Mouse (Mus musculus) embryonic facial prominence, embryonic 13.5 days (tissue): ENCODE results near the gene D430041D05Rik. TPM values are rescaled to one million over a fixed set of nuclear protein-coding genes. Genes with fewer than 3 reads are reported as not detected.

Source experiments
- ATAC-seq: fragments of 200-750 bp; cut with Nextera tagmentation; 2 replicates; pipeline ENCODE4 v1.8.0; 2017; ENCODE audit warnings: low read depth; ENCODE audit not compliant: insufficient number of reproducible peaks, insufficient read depth, low FRiP score, low TSS enrichment
- H3K27ac ChIP-seq: fragments of 300-500 bp; sonication (generic); 2 replicates; pipeline ENCODE4 v1.5.1; 2015; ENCODE audit warnings: moderate library complexity, mild to moderate bottlenecking, inconsistent platforms
- H3K27me3 ChIP-seq: fragments of 300-500 bp; sonication (generic); 2 replicates; pipeline ENCODE4 v1.6.1; 2015; ENCODE audit warnings: mild to moderate bottlenecking, inconsistent platforms
- H3K36me3 ChIP-seq: fragments of 300-500 bp; sonication (generic); 2 replicates; pipeline ENCODE4 v1.6.1; 2015; ENCODE audit warnings: mild to moderate bottlenecking, inconsistent platforms
- H3K4me1 ChIP-seq: fragments of 300-500 bp; sonication (generic); 2 replicates; pipeline ENCODE4 v1.6.1; 2015; ENCODE audit warnings: inconsistent platforms
- H3K4me2 ChIP-seq: fragments of 300-500 bp; sonication (generic); 2 replicates; pipeline ENCODE4 v1.6.1; 2015; ENCODE audit warnings: moderate library complexity, mild to moderate bottlenecking, inconsistent platforms
- H3K4me3 ChIP-seq: fragments of 300-500 bp; sonication (generic); 2 replicates; pipeline ENCODE4 v1.5.1; 2015; ENCODE audit warnings: mild to moderate bottlenecking, inconsistent platforms
- H3K9ac ChIP-seq: fragments of 300-500 bp; sonication (generic); 2 replicates; pipeline ENCODE4 v1.6.1; 2015; ENCODE audit warnings: mild to moderate bottlenecking, inconsistent platforms
- H3K9me3 ChIP-seq: fragments of 300-500 bp; sonication (generic); 2 replicates; pipeline ENCODE4 v1.6.1; 2016; ENCODE audit warnings: inconsistent platforms
- WGBS: fragments of 180-500 bp; shearing (Covaris S2); methylation state at CpG from one replicate; pipeline ENCODE4 v1.1.7; 2015; ENCODE audit warnings: mixed read lengths; 5-methylcytosine and 5-hydroxymethylcytosine counted together
- polyA plus RNA-seq: library from polyadenylated mRNA; unstranded; fragments of >200 nt; fragmentation: Nextera tagmentation; extraction: Ambion mirVana; gene quantifications from 2 replicates; pipeline ENCODE4 v1.2.1, GENCODE M21; 2015

The D430041D05Rik gene
- polyA plus RNA-seq, 1 experiment from 2014 or later: 0.80 TPM

GRCm38 (mm10) chr2:104135920-104136319 lies 274.9 kb downstream of the D430041D05Rik start:
- H3K9ac ChIP-seq: no peak overlapping the region
- no peaks in the 10 kb centered on the region for H3K27me3 ChIP-seq
- H3K27ac ChIP-seq: no peak overlapping the region
- no peak for ATAC-seq
- no peak overlapping the region for H3K4me3 ChIP-seq
- H3K4me2 ChIP-seq: no peak overlapping the region
- peaks cover 2% of the 10 kb centered on the region; the same call in 1 of the 2 replicates for H3K9me3 ChIP-seq
- H3K4me1 ChIP-seq: no peaks in the 10 kb centered on the region
- WGBS: 56% methylated on average over 2 of the region's 2 CpGs
- H3K36me3 ChIP-seq: no peaks in the 10 kb centered on the region

GRCm38 (mm10) chr2:104134150-104135056 lies 276.4 kb downstream of the D430041D05Rik start:
- no peak overlapping the region for H3K4me2 ChIP-seq
- peaks cover 2% of the 10 kb centered on the region; the same call in 1 of the 2 replicates for H3K9me3 ChIP-seq
- no peak overlapping the region for H3K9ac ChIP-seq
- H3K4me1 ChIP-seq: no peaks in the 10 kb centered on the region
- WGBS: 45% methylated on average over 8 of the region's 8 CpGs
- H3K36me3 ChIP-seq: no peaks in the 10 kb centered on the region
- ATAC-seq: no peak
- no peak overlapping the region for H3K27ac ChIP-seq
- no peaks in the 10 kb centered on the region for H3K27me3 ChIP-seq
- H3K4me3 ChIP-seq: no peak overlapping the region

GRCm38 (mm10) chr2:104133042-104133810 lies 277.6 kb downstream of the D430041D05Rik start:
- no peak overlapping the region for H3K9ac ChIP-seq
- no peak overlapping the region for H3K4me3 ChIP-seq
- 28% methylated on average over 10 of the region's 12 CpGs for WGBS
- ATAC-seq: no peak
- H3K4me2 ChIP-seq: no peak overlapping the region
- no peaks in the 10 kb centered on the region for H3K27me3 ChIP-seq
- H3K27ac ChIP-seq: no peak overlapping the region
- H3K4me1 ChIP-seq: no peaks in the 10 kb centered on the region
- H3K36me3 ChIP-seq: no peaks in the 10 kb centered on the region
- no peaks in the 10 kb centered on the region for H3K9me3 ChIP-seq

- H3K27me3 ChIP-seq: no peaks in the 10 kb centered on the region
- H3K36me3 ChIP-seq: no peaks in the 10 kb centered on the region
- H3K4me3 ChIP-seq: no peak overlapping the region
- no peaks in the 10 kb centered on the region for H3K9me3 ChIP-seq
- WGBS: 71% methylated on average over 7 of the region's 7 CpGs
- no peak overlapping the region for H3K9ac ChIP-seq
- H3K4me2 ChIP-seq: no peak overlapping the region
- no peak overlapping the region for H3K27ac ChIP-seq
- H3K4me1 ChIP-seq: no peaks in the 10 kb centered on the region
- no peak for ATAC-seq
These were observed 278.4 kb downstream of the D430041D05Rik start for GRCm38 (mm10) chr2:104132266-104132859.

GRCm38 (mm10) chr2:104130969-104131368 lies 279.8 kb downstream of the D430041D05Rik start:
- WGBS: 58% methylated on average over 3 of the region's 3 CpGs
- Histone ChIP-seq H3K27me3 (no peaks in the 10 kb centered on the region), H3K27ac (no peak overlapping the region), H3K9ac (no peak overlapping the region), H3K9me3 (no peaks in the 10 kb centered on the region), H3K4me3 (no peak overlapping the region), H3K4me2 (no peak overlapping the region), H3K36me3 (no peaks in the 10 kb centered on the region), H3K4me1 (no peaks in the 10 kb centered on the region)
- no peak for ATAC-seq

- Histone ChIP-seq H3K27me3 (peaks cover 4% of the 10 kb centered on the region; the same call in 1 of the 2 replicates), H3K4me1 (no peaks in the 10 kb centered on the region), H3K9ac (no peak overlapping the region), H3K36me3 (no peaks in the 10 kb centered on the region), H3K27ac (no peak overlapping the region), H3K4me3 (no peak overlapping the region), H3K4me2 (no peak overlapping the region), H3K9me3 (no peaks in the 10 kb centered on the region)
- WGBS: 70% methylated on average over 6 of the region's 6 CpGs
- 0 out of 2 replicates have a peak, but pooled peaks have one; percentile 27 for ATAC-seq
These were observed 280.6 kb downstream of the D430041D05Rik start for GRCm38 (mm10) chr2:104130165-104130564.

GRCm38 (mm10) chr2:104128803-104129531 lies 281.8 kb downstream of the D430041D05Rik start:
- 77% methylated on average over 13 of the region's 13 CpGs for WGBS
- no peak for ATAC-seq
- H3K27me3 ChIP-seq: peaks cover 14% of the 10 kb centered on the region; the same call in 1 of the 2 replicates

GRCm38 (mm10) chr2:104124071-104124470 lies 286.7 kb downstream of the D430041D05Rik start:
- WGBS: 67% methylated on average over 5 of the region's 5 CpGs
- H3K9ac ChIP-seq: no peak overlapping the region
- no peaks in the 10 kb centered on the region for H3K9me3 ChIP-seq
- H3K27ac ChIP-seq: no peak overlapping the region
- no peaks in the 10 kb centered on the region for H3K36me3 ChIP-seq
- peaks cover 18% of the 10 kb centered on the region for H3K27me3 ChIP-seq
- H3K4me1 ChIP-seq: peaks cover 10% of the 10 kb centered on the region
- H3K4me3 ChIP-seq: no peak overlapping the region
- no peak for ATAC-seq
- H3K4me2 ChIP-seq: no peak overlapping the region

More at GRCm38 (mm10) chr2:104128803-104129531, 281.8 kb downstream of the D430041D05Rik start:
- Histone ChIP-seq H3K4me3 (no peak overlapping the region), H3K27ac (no peak overlapping the region), H3K9ac (no peak overlapping the region), H3K4me2 (no peak overlapping the region), H3K9me3 (no peaks in the 10 kb centered on the region), H3K36me3 (no peaks in the 10 kb centered on the region), H3K4me1 (no peaks in the 10 kb centered on the region)

GRCm38 (mm10) chr2:104123540-104123939 lies 287.3 kb downstream of the D430041D05Rik start:
- no peaks in the 10 kb centered on the region for H3K9me3 ChIP-seq
- no peak for ATAC-seq

GRCm38 (mm10) chr2:104122505-104123378 lies 288.1 kb downstream of the D430041D05Rik start, which contains the start of gene A930018P22Rik:
A930018P22Rik (plus strand) TSS chr2:104122769.
- H3K27me3 ChIP-seq: peaks cover 18% of the 10 kb centered on the region
- no peaks in the 10 kb centered on the region for H3K36me3 ChIP-seq
- peaks cover 10% of the 10 kb centered on the region for H3K4me1 ChIP-seq
- H3K9me3 ChIP-seq: no peaks in the 10 kb centered on the region
- H3K27ac ChIP-seq: peak within 1 kb of the TSS; percentile 62; the same call in 1 of the 2 replicates
- under 1% methylated on average over 69 of the region's 74 CpGs for WGBS
- H3K4me2 ChIP-seq: peak within 1 kb of the TSS; percentile 96
- peak within 1 kb of the TSS; percentile 71 for H3K4me3 ChIP-seq
- peak; percentile 92 for ATAC-seq
- peak within 1 kb of the TSS; percentile 81 for H3K9ac ChIP-seq

More at GRCm38 (mm10) chr2:104123540-104123939, 287.3 kb downstream of the D430041D05Rik start:
- no peak overlapping the region for H3K27ac ChIP-seq
- peak overlapping the region; percentile 96 for H3K4me2 ChIP-seq
- peaks cover 18% of the 10 kb centered on the region for H3K27me3 ChIP-seq
- peak overlapping the region; percentile 81 for H3K9ac ChIP-seq
- H3K4me3 ChIP-seq: peak overlapping the region; percentile 71
- H3K36me3 ChIP-seq: no peaks in the 10 kb centered on the region
- whole genome bisulfite sequencing: 30% methylated on average over 3 of the region's 3 CpGs
- peaks cover 10% of the 10 kb centered on the region for H3K4me1 ChIP-seq
